Mouse (Mus musculus) mature B cell (primary cell): ENCODE measurements around the gene Eif2d.

Experiments
- in situ Hi-C: fragments of 300-500 bp; cut with MboI; formaldehyde crosslinking; loops from 2 replicates; pipeline ENCODE4 v1.14.3; 2019

Gene Eif2d

DNA sequence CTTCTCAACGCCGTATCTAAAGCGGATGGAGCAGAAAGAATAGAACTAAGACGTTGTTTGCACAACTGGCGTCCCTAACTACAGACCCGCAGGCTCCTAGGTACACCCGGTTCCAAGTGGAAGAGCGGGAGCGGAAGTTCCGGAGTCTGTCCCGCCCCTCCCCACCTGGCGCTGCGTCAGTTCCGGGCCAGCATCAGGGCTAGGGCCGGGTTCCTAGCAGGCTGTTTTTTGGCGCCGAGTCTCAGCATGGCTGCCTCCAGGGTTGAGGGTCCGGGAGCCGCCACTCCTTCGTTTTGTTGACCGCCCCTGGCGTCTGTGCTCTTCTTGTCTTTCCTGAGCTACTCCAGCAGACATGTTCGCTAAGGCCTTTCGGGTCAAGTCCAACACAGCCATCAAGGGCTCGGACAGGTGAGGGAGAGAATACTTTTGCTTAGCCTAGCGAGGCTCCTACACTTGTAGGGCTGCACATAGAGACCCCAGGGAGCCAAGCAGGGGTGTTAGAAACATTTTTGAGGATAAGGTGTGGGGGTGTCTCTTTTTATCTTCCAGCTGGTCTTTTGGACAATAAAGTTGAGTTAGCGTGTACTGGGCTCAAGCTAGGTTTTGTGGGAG, at the start of gene Eif2d:
TSS of gene Eif2d (plus strand) at position 164 of the 612 bp plus-strand sequence.
- in situ Hi-C loops: no loop called here

DNA sequence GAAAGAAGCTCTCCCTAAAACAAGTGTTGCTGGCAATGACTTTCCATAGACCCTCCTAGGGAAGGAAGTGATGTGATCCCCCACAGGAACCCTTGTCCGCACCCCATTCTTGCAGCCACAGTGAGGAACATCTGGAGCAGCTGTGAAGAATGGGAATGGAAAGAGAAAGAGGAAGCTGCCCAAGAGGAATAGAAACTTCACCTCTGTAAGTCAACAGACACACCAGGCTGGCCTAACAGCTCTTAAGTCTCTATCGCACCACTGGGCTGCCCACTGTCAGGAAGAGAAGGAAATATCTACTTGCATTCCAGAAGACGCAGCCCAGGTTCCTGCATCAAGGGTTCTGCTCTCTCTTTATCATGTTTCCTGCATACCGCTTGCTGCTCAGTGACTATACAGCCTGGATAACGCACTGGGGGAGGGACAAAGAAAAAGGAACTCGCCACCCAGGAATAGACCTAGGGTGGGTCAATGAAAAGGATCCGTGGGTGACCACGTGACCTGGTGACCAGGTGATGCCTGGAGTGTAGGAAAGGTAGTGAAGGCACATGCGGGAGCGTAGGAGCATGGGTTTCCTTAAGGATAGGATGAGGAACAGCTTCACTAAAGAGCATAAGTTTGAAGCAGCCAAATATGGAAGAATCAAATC, 49.1 kb upstream of the Eif2d start:
- in situ Hi-C loops: no loop called here

DNA sequence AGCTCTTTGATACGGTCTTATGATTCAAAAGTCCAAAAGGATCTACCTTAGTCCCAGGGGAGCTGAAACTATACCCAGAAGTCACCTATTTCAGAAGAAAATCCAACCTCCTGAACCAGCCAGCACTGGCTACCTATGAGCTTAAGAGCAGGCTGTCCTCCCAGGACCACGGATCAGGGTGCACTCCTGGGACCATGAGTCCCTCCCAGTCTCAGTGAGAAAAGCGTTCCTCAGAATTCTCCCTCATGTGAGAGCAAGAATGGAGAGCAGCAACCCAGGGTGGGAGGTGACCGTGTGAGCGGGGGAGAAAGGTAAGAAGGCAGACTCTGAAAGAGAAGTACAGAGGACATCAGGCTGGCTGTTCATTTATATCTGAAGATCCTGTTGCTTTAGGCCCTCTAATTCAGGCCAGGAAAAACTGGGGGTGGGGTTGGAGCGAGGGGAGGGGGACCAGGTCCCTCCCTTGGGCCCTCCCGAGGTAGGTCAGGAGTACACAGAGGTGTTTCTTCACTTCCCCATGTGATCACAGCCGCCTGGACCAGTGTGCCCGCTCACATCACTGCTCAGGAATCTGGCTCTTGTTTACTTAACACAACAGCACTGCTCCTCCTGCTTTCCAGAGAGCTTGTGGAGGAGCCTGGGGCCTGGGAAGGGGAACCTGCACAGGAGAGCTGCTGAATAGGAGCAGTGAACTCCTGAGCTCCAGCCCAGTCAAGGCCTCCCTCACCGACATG, 45.2 kb upstream of the Eif2d start:
- in situ Hi-C loops: no loop called here

DNA sequence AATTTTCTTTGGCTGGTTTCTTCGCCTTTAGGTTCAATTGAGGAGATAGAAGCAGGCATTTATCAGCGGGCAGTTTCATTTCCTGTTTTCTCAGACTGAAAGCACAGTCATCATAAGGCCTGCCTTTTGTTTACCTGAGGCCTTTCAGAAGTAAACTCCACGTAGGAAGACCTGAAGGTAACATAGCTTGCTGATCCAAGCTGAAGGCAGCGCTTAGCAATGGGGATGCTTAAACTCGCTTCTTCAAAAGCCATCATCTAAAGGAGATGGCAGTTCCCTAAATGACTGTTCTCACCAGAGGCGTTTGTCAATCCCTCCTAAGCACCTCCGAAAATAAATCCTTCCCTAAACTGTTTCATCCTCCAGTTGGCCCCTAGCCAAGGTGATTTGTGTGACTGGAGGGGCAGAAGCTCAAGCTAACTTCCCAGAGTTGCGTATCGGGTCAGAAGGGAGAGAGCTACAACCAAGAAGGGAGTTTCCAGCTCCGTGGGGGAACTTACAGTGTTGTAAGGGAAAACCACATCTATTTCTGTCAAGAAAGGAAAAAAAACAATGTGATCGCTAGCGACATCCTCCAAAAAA, 42.4 kb upstream of the Eif2d start:
- in situ Hi-C loops: no loop called here

DNA sequence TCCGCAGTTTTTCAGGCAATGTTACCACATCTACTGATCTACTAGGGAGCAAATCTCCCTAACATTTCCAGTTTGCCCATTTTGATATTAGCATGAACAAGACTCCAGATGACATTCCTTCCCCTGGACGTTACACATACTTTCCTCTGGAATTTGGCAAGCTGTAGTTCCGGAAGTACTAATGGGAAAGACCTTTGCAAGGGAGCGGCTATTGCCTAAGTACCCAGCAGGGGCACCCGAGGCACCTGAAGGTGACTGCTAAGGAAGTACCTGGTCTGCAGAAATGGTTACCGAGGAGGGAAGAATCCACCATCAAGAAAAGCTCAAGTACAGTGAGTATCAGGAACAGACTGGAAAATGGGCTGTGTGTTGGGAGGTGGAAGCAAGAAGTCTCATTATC, 40.4 kb upstream of the Eif2d start:
- in situ Hi-C loops: no loop called here

DNA sequence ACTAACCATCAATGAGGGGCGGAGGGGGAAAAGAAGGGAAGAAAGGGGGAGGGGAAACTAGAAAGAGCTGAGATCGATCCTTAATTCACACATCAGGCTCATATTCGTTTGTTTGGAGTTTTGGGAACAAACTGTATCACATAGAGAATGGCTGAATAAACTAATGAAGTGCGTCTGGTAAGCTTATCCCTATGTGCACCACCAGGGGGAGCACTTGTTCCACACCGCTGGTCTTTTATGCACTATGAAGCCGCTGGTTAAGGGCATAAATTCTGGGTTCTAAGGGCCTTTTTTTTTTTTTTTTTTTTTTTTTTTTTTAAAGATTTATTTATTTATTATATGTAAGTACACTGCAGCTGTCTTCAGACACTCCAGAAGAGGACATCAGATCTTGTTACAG, 37.0 kb upstream of the Eif2d start:
- in situ Hi-C loops: no loop called here

DNA sequence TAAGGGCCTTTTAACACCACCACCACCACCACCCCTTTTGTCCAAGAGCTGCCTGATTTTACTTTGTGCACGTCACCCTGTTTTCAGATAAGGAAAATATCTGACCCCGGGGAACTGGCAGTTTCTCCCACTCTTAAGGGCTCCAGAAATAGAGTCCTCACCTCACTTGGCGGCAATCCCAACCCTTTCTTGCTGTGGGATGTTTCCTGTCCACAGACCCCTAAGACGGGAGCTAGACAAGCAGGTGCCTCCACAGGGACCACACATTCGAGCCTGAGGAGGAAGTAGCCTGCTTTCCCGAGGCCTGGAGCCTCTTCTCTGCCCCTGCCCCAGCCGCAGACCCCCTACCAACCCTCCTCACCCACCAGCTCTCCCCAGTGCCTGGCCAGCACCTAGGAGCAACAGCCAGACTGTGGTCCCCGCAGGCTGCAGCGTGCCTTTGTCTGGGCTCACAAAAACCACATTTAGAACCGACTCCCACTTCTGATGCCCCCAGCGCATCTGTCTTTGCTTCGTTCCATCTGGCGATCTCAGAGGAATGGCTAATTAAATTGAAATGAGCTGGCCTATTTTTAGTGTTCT, 36.5 kb upstream of the Eif2d start:
- in situ Hi-C loops: no loop called here

DNA sequence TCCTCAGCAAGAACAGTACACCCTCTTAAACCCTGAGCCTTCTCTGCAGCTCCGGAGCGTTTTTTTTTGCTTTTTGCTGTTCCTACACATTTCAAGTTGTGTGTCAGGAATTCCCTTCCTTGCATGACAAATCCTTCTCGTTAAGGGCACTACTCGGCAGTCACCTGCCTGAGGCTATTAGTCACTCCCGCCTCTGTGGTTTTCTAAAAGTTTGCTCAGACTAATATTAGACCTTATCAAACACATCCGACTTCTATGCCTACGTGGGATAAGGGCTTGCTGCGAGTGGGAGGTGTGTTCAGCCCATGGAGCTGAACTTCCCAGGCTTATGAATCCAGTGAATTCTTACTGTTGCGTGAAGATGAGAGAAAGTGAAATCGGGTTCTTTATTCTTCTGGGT, 34.5 kb upstream of the Eif2d start:
- in situ Hi-C loops: no loop called here

DNA sequence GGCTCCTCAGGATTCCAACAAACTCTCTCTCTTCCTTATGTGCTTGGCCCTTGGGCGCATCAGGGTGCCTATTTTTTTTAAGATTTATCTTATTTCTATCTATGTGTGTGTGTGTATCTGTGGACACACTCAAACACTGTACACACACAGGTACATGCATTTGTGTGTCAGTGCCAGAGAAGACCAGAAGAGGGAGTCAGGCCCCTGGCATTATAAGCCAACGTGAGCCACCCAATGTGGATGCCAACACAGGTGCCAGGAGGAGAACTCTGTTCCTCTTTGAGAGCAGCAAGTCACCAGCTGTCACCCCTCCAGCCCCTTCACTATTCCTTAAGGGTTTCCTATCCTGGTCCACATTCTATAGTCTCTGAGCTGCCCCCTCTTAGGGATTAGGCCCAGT, 34.0 kb upstream of the Eif2d start:
- in situ Hi-C loops: no loop called here

DNA sequence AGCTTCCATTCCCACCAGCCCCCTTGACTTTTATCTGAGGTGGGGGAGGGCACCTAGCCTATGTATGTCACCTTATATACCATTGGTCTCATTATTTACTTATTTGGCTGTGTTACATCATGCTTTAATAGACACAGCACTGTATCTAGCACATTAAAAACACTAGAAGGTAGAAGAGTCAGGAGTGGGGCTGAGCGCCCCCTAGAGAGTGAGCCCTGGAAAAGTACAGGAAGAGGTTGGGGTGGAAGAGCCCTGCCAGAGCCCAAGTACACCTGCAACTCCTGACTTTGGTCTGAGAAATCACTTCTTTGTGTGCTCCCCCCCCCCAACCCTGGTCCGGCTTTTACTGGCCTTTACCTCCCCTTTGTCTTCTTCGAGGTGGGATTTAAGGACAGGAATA, 31.0 kb upstream of the Eif2d start:
- in situ Hi-C loops: no loop called here

DNA sequence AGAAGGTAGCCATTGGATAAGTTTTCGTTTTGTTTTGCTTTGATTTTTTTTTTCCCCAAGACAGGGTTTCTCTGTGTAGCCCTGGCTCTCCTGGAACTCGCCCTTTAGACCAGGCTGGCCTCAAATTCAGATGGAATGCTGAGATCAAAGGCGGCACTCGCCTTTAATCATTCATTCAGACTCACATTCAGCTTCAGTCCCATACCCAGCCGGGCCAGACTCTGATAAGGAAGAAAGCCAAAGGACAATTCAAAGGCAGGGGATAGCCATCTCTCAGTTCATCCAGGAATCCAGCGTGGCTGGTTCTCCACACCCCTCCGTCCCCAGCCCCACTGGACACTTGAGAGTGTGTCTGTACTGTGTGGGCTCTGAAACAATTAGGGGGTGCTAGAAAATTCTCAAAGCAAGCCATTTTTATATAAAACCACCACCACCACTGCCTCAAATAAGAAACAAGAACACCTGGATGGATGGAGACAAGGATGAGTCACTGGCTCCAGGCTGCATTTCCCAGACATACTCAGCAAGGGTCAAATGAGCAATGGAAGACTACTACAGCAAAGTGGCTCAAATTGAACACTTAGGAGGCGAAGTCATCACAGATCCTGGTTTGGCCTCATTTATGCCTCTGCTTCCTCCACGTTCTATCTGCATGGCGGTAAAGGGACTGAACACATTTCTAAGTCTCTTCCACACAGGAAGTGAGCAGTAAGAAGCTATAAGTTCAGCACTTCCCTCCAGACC, 29.3 kb upstream of the Eif2d start:
- in situ Hi-C loops: no loop called here

DNA sequence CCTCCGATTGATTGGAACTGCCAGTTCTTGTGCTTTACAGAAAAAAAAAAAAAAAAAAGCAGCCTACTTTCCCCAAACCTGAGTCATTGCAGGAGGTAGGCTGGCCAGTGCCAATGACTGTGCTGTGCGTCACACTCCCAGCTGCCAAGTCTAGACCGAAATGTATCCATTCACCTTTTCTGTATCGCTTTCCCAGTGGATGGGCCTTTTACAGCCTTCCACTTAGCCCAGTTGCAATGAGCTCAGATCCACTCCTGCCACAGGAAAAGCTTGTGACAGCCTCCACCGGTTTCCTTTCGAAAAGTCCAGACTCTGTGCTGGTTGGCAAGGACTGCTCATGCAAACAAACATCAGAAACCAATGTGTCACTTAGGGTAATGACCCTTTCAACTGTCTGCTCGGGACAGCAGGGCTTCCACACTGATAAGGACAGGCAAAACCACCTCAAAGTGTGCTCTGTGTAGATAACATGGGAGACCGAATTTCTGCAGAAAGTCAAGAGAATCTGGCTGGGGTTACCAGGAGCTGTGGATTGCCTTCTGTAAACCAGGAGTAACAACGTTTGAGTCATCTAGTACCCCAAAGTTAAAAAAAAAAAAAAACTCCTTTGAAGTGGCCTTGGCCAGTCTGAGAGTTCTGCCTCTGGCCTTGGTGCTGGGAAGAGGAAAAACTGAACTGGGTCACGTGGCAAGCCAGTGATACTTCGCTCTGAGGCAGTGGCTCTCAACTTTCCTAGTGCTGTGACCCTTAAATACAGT, 26.8 kb upstream of the Eif2d start:
- in situ Hi-C loops: no loop called here

DNA sequence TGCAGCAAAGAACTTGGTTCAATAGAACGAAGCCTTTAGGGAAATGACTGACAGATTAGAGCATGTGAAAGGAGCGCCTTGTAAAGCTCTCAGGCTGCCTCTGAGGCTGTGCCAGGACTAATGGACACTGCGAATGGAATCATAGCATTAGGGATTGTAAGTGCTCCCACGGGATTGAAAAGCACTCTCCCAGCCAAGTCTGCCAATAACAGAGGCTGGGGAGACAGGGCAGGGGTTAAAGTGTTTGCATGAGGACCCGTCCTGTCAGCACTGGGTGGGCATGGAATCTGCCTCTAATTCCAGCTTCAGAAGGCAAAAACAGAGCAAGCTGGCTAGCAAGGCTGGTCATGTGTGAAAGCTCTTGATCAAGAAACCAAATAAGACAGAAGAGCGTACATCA, 18.8 kb upstream of the Eif2d start:
- in situ Hi-C loops: no loop called here

DNA sequence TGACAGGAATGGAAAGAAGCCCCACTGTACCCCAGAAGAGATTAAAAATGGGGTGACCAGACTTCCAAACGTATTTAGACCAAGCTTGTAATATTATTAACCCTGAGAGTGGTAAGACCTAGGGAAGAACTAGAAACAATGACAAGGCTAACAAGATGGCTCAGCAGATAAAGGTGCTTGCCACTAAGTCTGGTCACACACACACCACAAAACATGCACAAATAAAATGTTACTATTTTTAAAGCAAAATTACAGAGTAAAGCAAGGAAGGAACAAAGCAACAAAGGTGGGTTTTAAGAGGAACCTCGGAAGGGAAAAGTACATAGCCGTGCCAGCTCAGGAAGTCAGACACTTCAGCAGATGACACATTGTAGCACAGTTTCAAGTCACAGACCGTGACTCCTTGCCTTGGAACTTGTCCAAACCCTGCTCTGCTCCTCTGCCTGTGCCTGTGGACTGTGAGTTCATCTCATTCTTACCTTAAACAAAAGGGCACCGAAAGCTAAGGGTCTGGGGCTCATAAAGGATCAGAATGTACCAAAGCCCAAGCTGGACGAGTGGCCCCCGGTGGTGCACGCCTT, 17.9 kb upstream of the Eif2d start:
- in situ Hi-C loops: no loop called here

DNA sequence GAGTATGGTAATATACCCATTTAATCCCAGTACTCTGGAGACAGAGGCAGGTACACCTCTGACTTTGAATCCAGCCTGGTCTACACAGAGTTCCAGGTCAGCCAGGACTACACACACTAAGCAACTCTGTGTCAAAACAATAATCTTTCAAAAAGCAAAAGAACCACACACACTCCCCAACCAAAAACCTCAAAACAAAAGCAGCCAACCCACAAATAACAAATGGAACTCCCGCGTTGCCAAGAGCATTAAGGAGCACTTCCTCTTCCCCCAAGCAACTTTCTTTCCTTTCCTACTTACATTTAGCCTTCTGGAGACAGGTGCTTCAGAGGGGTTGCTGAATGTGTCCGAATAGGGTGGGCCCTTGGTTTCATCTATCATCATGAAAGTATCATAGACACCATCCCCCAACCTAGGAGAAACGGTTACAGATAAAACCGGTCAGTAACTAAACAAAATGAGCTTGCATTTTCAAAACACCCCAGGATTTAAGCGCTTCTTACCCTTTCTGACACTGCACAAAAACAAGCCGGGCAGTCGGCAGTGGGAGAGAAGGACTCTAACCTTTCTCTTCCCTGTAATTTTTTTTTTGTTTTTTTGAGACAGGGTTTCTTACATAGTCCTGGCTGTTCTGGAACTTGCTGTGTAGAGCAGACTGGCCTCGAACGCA, 16.9 kb upstream of the Eif2d start:
- in situ Hi-C loops: no loop called here

DNA sequence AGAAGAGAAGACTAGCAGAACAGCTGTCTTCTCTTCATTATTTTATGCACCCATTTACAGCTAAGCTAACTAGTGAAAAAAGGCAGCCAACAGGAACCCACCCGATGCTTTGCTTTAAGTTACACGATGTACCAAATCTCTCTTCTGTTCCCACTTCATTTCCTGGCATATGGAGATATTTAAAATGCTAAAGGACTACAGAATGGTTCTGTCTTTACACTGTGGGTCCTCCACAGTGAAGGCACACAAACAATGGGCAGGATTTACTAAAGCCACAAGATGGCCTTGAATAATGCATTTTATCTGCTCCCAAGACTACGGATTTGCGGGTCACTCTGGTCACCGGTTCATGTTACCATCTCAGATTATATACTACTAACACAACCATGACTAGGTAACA, 15.9 kb upstream of the Eif2d start:
- in situ Hi-C loops: no loop called here

DNA sequence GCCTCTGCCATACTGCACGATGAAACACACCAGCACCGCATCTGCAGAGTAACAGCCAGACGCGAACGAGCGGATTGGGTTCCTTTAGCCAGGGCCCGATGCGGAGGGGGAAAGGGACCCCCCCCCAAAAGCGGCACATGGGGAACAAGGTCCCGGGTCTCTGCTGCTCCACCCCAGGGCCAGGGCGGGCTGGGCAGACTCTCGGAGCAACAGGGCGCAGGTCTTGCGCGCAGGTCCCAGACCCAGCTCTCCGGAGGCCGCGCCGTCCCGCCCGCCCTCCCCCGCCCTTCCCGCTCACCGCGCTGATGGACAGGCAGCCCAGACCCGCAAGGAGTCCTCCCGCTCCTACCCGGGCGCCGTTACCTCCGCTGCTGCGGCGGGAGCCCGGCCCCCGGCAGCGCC, 15.3 kb upstream of the Eif2d start:
- in situ Hi-C loops: no loop called here

DNA sequence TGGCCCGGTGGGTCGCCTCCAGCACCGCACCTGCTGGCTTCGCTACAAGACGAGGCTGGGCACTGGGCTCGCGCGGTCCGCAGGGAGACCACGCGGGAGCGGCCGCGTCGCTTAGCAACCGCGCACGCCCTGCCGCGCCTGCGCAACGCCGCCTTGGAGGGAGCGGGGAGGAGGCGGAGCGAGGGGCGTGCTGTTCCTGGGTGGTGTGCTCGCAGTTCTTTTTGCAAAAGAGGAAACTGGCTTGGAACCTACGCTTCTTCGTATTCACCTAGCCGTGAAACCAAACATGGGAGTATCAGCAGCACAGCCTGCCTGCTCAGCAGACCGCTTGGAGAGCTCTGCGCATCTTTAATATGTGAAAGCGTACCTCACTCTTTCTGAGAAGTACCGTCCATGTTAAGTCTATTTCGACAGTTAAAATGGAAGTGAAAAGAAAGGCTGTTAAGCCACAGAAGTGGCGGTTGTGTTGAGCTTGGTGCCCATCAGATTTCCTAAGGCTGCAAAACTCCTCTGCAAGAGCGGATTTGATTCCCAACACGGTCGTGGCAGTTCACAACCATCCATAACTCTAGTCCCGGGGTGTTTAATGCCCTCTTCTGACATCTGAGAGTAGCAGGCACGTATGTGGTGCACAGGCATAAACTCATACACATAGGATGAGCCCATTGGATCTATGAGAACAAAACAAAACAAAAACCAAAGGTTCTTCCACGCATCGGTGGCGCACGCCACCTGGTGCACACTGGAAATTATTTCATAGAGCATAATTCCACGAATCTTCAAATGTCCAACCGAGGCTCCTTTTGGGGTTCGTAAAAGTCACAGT, 14.6 kb upstream of the Eif2d start, which contains the start of gene Dyrk3:
TSS of gene Dyrk3 (minus strand) at position 150 of the 826 bp plus-strand sequence.
- in situ Hi-C loops: no loop called here
